Mouse (Mus musculus): ENCODE data around the gene Klhl20. TPM values are rescaled to one million over a fixed set of nuclear protein-coding genes. Genes with fewer than 3 reads are reported as not detected.

Gene Klhl20
- polyA plus RNA-seq, 1 experiment: 29.0 TPM

DNA sequence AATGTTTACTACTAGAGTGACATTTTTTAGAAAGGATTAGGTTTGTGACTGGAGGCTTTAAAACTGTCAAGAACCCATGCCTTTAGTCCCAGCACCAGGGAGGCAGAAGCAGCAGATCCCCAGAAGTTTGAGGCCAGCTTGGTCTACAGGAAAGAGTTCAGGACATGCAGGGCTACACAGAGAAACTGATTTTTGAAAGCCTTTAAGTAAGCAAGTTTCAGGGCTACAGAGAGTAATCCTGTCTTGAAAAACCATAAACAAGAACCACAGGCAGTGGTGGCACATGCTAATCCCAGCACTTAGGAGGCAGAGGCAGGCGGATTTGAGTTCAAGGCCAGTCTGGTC lies 90.9 kb downstream of the Klhl20 start:
- Histone ChIP-seq H3K4me1 (ENCODE audit: control insufficient read depth, insufficient read depth, low read length) (0 out of 2 replicates have a peak, but pooled peaks cover 4% of the 10 kb centered on the region), H3K27ac (ENCODE audit: insufficient read depth, low read length) (peak overlapping the region; percentile 70; the same call in 1 of the 2 replicates), H3K4me3 (ENCODE audit: insufficient read depth, low read length) (no peak overlapping the region)
- TF ChIP-seq POLR2A (IDR thresholded peaks at IDR 0.05; ENCODE audit: low read depth, low read length) (no peak; the same call in 1 of the 2 replicates), CTCF (IDR thresholded peaks at IDR 0.05; ENCODE audit: borderline replicate concordance, insufficient read depth, low read length) (no peak)

DNA sequence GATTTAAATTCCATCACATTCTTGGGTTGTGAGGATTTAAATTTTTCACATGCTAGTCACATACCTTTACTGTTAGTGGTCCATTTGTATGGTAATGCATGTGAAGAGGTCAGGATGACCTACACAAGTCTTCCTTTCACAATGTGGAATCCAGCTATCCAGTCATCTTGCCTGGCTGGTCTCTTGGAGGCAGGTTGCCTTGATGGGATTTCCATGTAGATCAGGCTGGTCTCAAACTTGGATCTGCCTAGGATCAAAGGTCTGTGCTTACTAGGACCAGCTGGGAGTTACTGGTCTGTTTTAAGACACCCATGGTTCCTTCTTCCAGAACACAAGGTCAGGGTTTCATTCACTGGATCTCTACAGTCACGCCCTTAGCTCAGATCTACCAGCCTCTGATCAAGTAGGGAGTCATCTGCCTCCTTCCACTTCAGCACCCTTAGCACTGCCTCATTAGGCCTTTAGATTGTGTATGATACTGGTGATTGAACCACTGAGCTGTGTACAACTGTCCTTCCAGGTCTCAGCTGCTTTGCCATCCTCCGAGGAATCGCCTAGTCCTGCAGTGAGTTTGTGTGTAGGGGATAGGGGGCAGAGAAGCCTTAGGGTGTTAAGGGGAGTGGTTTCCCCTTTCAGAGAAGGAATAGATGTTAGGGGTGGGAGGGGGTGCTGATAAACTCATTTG lies 91.4 kb downstream of the Klhl20 start:
- no peak overlapping the region for H3K4me3 ChIP-seq (ENCODE audit: insufficient read depth, low read length)
- peak overlapping the region; percentile 70 for H3K27ac ChIP-seq (ENCODE audit: insufficient read depth, low read length)
- TF ChIP-seq POLR2A (IDR thresholded peaks at IDR 0.05; ENCODE audit: low read depth, low read length) (peak; percentile 83), CTCF (IDR thresholded peaks at IDR 0.05; ENCODE audit: borderline replicate concordance, insufficient read depth, low read length) (no peak)

DNA sequence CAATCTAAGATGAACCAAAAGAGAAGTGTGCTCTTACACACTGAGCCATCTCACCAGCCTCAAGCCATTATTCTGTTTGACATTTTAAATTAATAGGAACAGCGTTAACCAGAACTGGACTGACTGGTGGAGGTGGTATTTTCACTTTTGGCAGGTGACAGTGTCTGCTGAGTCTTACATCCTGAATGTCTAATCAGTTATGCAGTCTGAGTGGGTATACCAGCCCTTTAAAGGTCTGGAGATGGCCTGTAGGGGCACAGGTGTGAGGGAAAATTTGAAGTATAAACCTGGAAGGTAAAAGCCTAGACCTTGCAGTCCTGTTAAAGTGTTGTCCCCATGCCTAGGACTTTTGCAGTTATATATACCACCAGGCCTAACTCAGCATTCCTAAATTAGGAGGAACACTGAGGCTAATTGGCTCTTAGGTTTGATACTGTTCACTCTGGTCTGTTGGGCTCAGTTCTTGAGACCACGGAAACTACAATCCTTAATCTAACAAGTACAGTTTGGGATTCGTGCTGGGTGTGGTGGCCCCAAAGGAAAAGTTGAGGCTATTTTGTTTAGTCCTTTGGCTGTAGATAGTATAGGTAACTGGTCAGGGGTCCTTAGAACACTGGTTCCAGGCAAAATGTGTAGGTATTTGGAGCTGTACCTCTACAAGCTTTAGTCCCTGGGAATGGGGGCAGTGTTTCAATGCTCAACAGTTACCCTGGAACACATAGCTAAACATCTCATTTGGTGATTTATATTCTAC lies 92.2 kb downstream of the Klhl20 start:
- TF ChIP-seq CTCF (IDR thresholded peaks at IDR 0.05; ENCODE audit: borderline replicate concordance, insufficient read depth, low read length) (no peak), POLR2A (IDR thresholded peaks at IDR 0.05; ENCODE audit: low read depth, low read length) (peak; percentile 73; the same call in 1 of the 2 replicates)
- Histone ChIP-seq H3K4me3 (ENCODE audit: insufficient read depth, low read length) (peak overlapping the region; percentile 44), H3K4me1 (ENCODE audit: control insufficient read depth, insufficient read depth, low read length) (0 out of 2 replicates have a peak, but pooled peaks cover 4% of the 10 kb centered on the region), H3K27ac (ENCODE audit: insufficient read depth, low read length) (peak overlapping the region; percentile 70)

More for the DNA sequence above, 91.4 kb downstream of the Klhl20 start:
- 0 out of 2 replicates have a peak, but pooled peaks cover 4% of the 10 kb centered on the region for H3K4me1 ChIP-seq (ENCODE audit: control insufficient read depth, insufficient read depth, low read length)

Other genes starting within 250 kb of the Klhl20 start
- 29.7 and 31.0 TPM in 2 replicates for gene Rc3h1, start 225.1 kb downstream of the Klhl20 start, polyA plus RNA-seq (2011; ENCODE audit: insufficient read length, low read depth, missing spikeins)
- gene Serpinc1, start 152.9 kb downstream of the Klhl20 start, polyA plus RNA-seq (2011; ENCODE audit: insufficient read length, low read depth, missing spikeins): 0.55 and 0.70 TPM in 2 replicates
- 9.6 and 11.2 TPM in 2 replicates for gene Zbtb37, start 96.7 kb downstream of the Klhl20 start, polyA plus RNA-seq (2011; ENCODE audit: insufficient read length, low read depth, missing spikeins)
- gene Dars2, start 60.9 kb downstream of the Klhl20 start, polyA plus RNA-seq (2011; ENCODE audit: insufficient read length, low read depth, missing spikeins): 16.8 and 22.8 TPM in 2 replicates
- gene Cenpl, start 60.8 kb downstream of the Klhl20 start, polyA plus RNA-seq (2011; ENCODE audit: insufficient read length, low read depth, missing spikeins): 7.2 and 11.3 TPM in 2 replicates
- gene Ankrd45, start 11.2 kb upstream of the Klhl20 start, polyA plus RNA-seq (2011; ENCODE audit: insufficient read length, low read depth, missing spikeins): 0.37 and 0.38 TPM in 2 replicates
- not detected in 2 replicates for gene Tex50, start 27.8 kb upstream of the Klhl20 start, polyA plus RNA-seq (2011; ENCODE audit: insufficient read length, low read depth, missing spikeins)
- gene Prdx6, start 119.7 kb upstream of the Klhl20 start, polyA plus RNA-seq (2011; ENCODE audit: insufficient read length, low read depth, missing spikeins): 160 and 203 TPM in 2 replicates